Mouse (Mus musculus): ENCODE data around the gene Gsk3a.

Gene Gsk3a

GRCm38 (mm10) chr7:25222275-25222967 lies 15.2 kb downstream of the Gsk3a start:
- in situ Hi-C loops (cut with MboI, MseI), result loop anchor here (5.0 kb wide), 1 partner anchor 45 kb away; the partner anchor contains the start of gene Cic

GRCm38 (mm10) chr7:25221102-25221883 lies 16.4 kb downstream of the Gsk3a start, which contains the start of gene Zfp526:
Zfp526 (plus strand) TSS chr7:25221425.
- in situ Hi-C loops (cut with MboI, MseI), result loop anchor here (5.0 kb wide), 1 partner anchor 46 kb away; the partner anchor contains the start of gene Cic

GRCm38 (mm10) chr7:25220457-25221101 lies 17.1 kb downstream of the Gsk3a start, which contains the start of gene Dedd2:
Dedd2 (minus strand) TSS chr7:25220615.
- in situ Hi-C loops (cut with MboI, MseI), result loop anchor here (5.0 kb wide), 1 partner anchor 47 kb away; the partner anchor contains the start of gene Cic

- in situ Hi-C loops (cut with MboI, MseI), result loop anchor here (5.0 kb wide), 1 partner anchor 47 kb away; the partner anchor contains the start of gene Cic
Measured at GRCm38 (mm10) chr7:25219756-25220456, 17.7 kb downstream of the Gsk3a start.

- in situ Hi-C loops (cut with MboI, MseI), result no loop called here
Measured at GRCm38 (mm10) chr7:25219416-25219750, 18.3 kb downstream of the Gsk3a start.

GRCm38 (mm10) chr7:25218705-25219415 lies 18.8 kb downstream of the Gsk3a start:
- in situ Hi-C loops (cut with MboI, MseI), result no loop called here

- in situ Hi-C loops (cut with MboI, MseI), result no loop called here
Measured at GRCm38 (mm10) chr7:25217653-25218395, 19.8 kb downstream of the Gsk3a start.

- in situ Hi-C loops (cut with MboI, MseI), result no loop called here
Measured at GRCm38 (mm10) chr7:25214172-25214571, 23.5 kb downstream of the Gsk3a start.

- in situ Hi-C loops (cut with MboI, MseI), result no loop called here
Measured at GRCm38 (mm10) chr7:25213099-25213498, 24.6 kb downstream of the Gsk3a start.

- in situ Hi-C loops (cut with MboI, MseI), result no loop called here
Measured at GRCm38 (mm10) chr7:25210482-25210881, 27.2 kb downstream of the Gsk3a start.

- in situ Hi-C loops (cut with MboI, MseI), result no loop called here
Measured at GRCm38 (mm10) chr7:25209161-25209622, 28.5 kb downstream of the Gsk3a start.

- in situ Hi-C loops (cut with MboI, MseI), result no loop called here
Measured at GRCm38 (mm10) chr7:25206094-25206830, 31.4 kb downstream of the Gsk3a start.

GRCm38 (mm10) chr7:25205355-25206093 lies 32.1 kb downstream of the Gsk3a start:
- in situ Hi-C loops (cut with MboI, MseI), result no loop called here

- in situ Hi-C loops (cut with MboI, MseI), result no loop called here
Measured at GRCm38 (mm10) chr7:25203624-25204023, 34.0 kb downstream of the Gsk3a start.

GRCm38 (mm10) chr7:25197384-25198018 lies 40.1 kb downstream of the Gsk3a start:
- in situ Hi-C loops (cut with MboI, MseI), result no loop called here

GRCm38 (mm10) chr7:25196107-25196506 lies 41.5 kb downstream of the Gsk3a start:
- in situ Hi-C loops (cut with MboI, MseI), result no loop called here

- in situ Hi-C loops (cut with MboI, MseI), result no loop called here
Measured at GRCm38 (mm10) chr7:25195148-25195547, 42.5 kb downstream of the Gsk3a start.

GRCm38 (mm10) chr7:25192110-25192509 lies 45.5 kb downstream of the Gsk3a start:
- in situ Hi-C loops (cut with MboI, MseI), result no loop called here

Measured in T-helper 2 cell (primary cell).